Mouse (Mus musculus): Measurements from ENCODE around the gene Prkd2. TPM values are rescaled to one million over a fixed set of nuclear protein-coding genes. Genes with fewer than 3 reads are reported as not detected.
A peak's percentile ranks its signal among the peaks of the same experiment; 100 is the strongest.

Prkd2 gene
- polyA plus RNA-seq, 2 experiments = 1.8 to 2.5 TPM

DNA sequence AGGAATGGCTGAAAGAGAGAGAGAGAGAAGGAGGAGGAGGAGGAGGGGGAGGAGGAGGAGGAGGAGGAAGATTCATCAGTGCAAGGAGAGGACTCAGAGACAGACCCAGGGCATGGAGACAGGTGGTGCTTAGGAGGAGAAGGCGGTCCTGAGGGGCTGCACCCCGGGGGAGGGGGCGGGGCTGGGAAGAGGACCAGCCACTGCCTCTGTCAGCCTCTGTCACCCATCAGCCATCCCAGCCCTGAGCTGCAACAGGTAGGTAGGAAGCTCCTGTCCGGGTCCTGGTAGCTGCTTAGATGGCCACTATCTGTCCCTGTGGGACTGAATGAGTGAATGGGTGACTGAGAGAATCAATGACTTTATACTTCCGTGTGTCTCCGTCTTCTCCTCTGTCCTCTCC, 50.9 kb downstream of the Prkd2 start:
- no peak overlapping the region for H3K27ac ChIP-seq
- H3K27me3 ChIP-seq (ENCODE audit: control insufficient read depth, insufficient read depth, low read length) = peaks cover 42% of the 10 kb centered on the region
- 6% methylated on average over 6 of the region's 6 CpGs for WGBS (ENCODE audit: insufficient replicate concordance)
- TF ChIP-seq CTCF (IDR thresholded peaks at IDR 0.05; ENCODE audit: low read depth) (no peak), EP300 (IDR thresholded peaks at IDR 0.05; ENCODE audit: low read depth) (no peak)
- DNase-seq (ENCODE audit: low read depth in 3 of 3, low spot score in 3 of 3) (no peak), ATAC-seq (ENCODE audit: insufficient read depth) (no peak)
- H3K9ac ChIP-seq (replicated peaks) = no peak overlapping the region
- no peaks in the 10 kb centered on the region for H3K9me3 ChIP-seq (ENCODE audit: control insufficient read depth, low read length)
- no peak overlapping the region for H3K4me2 ChIP-seq (ENCODE audit: low read depth)
- no peak overlapping the region for H3K4me3 ChIP-seq (ENCODE audit: insufficient read depth in 1 of 2, low read depth in 2 of 2, low read length in 2 of 2)
- H3K36me3 ChIP-seq (replicated peaks; ENCODE audit: control insufficient read depth, insufficient read depth, low read depth) = no peaks in the 10 kb centered on the region
- H3K4me1 ChIP-seq (replicated peaks; ENCODE audit: control insufficient read depth in 2 of 2, insufficient read depth in 2 of 2, low read length in 1 of 2) = peaks cover 10 to 11% of the 10 kb centered on the region in 2 experiments

DNA sequence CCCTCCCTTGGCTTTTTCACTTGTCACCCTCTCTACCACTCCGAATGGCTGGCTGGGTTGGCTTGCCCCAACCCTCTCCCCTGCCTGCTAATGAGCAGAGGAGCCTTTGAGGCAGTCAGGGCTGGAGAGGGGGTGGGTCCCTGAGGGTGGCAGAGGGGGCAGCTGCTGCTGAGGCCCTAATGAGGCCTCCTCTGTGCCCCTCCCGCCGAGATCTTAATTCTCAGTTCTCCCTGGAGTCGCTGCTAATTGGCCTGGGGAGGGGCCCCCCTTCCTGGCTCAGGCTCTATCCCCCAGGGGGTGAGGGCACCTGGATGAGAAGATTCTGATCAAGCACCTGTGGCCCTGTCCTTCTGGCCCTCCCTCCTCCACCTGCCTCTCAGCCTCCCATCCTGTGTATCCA, 51.6 kb downstream of the Prkd2 start:
- Histone ChIP-seq H3K27me3 (ENCODE audit: control insufficient read depth, insufficient read depth, low read length) (peaks cover 42% of the 10 kb centered on the region), H3K36me3 (replicated peaks; ENCODE audit: control insufficient read depth, insufficient read depth, low read depth) (no peaks in the 10 kb centered on the region), H3K4me3 (ENCODE audit: insufficient read depth in 1 of 2, low read depth in 2 of 2, low read length in 2 of 2) (no peak overlapping the region), H3K4me2 (ENCODE audit: low read depth) (no peak overlapping the region), H3K9ac (replicated peaks) (no peak overlapping the region), H3K27ac (no peak overlapping the region), H3K9me3 (ENCODE audit: control insufficient read depth, low read length) (no peaks in the 10 kb centered on the region), H3K4me1 (replicated peaks; ENCODE audit: control insufficient read depth in 2 of 2, insufficient read depth in 2 of 2, low read length in 1 of 2) (peaks cover 10 to 11% of the 10 kb centered on the region in 2 experiments)
- 5% methylated on average over 4 of the region's 4 CpGs for WGBS (ENCODE audit: insufficient replicate concordance)
- ATAC-seq (ENCODE audit: insufficient read depth) (no peak), DNase-seq (ENCODE audit: low read depth in 3 of 3, low spot score in 3 of 3) (no peak)
- TF ChIP-seq EP300 (IDR thresholded peaks at IDR 0.05; ENCODE audit: low read depth) (no peak), CTCF (IDR thresholded peaks at IDR 0.05; ENCODE audit: low read depth) (no peak)

DNA sequence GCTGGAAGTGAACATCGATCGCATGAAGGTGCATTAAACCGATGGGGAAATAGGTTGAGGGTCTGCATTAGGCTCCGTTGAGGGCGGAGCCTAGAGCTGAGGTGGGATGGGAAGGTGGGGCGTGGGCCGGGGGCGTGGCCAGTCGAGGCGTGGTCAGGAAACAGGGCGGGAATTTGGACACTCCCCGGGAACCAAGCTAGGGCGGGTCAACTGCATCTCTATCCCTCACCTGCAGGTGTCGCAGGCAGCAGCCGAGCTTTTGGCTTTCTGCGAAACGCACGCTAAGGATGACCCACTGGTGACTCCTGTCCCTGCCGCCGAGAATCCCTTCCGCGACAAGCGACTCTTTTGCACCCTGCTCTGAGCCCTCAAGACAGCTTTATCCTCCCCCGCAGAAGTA, 52.3 kb downstream of the Prkd2 start:
- TF ChIP-seq EP300 (IDR thresholded peaks at IDR 0.05; ENCODE audit: low read depth) (no peak), CTCF (IDR thresholded peaks at IDR 0.05; ENCODE audit: low read depth) (peak; percentile 90)
- ATAC-seq (ENCODE audit: insufficient read depth) (peak; percentile 6; the same call in 1 of the 2 replicates), DNase-seq (ENCODE audit: low read depth in 3 of 3, low spot score in 3 of 3) (peak in 1 of 3 experiments; percentile 32)
- H3K9ac ChIP-seq (replicated peaks) = no peak overlapping the region
- peaks cover 10 to 11% of the 10 kb centered on the region in 2 experiments for H3K4me1 ChIP-seq (replicated peaks; ENCODE audit: control insufficient read depth in 2 of 2, insufficient read depth in 2 of 2, low read length in 1 of 2)
- peaks cover 42% of the 10 kb centered on the region for H3K27me3 ChIP-seq (ENCODE audit: control insufficient read depth, insufficient read depth, low read length)
- H3K4me2 ChIP-seq (ENCODE audit: low read depth) = peak overlapping the region; percentile 32
- no peaks in the 10 kb centered on the region for H3K36me3 ChIP-seq (replicated peaks; ENCODE audit: control insufficient read depth, insufficient read depth, low read depth)
- WGBS (ENCODE audit: insufficient replicate concordance) = 2% methylated on average over 24 of the region's 24 CpGs
- H3K9me3 ChIP-seq (ENCODE audit: control insufficient read depth, low read length) = no peaks in the 10 kb centered on the region
- no peak overlapping the region for H3K27ac ChIP-seq
- no peak overlapping the region for H3K4me3 ChIP-seq (ENCODE audit: insufficient read depth in 1 of 2, low read depth in 2 of 2, low read length in 2 of 2)

DNA sequence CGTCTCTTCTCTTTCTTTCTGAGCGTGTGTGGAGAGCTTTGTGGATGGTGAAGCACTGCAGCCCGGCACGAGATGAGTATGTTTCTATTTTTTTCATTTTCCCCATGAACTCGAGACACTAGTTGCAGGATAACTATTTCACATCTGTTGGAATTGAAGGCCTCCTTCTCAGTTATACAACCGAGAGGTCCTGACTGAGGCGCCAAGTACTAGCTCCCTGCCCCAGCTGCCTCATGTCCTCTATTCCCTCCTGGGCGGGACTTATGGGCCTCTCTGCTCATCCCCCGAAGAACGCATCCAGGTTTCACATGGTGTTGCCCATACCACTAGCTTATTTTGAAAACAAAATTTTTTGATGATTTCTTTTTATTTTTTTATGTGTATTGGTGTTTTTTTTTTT, 52.8 kb downstream of the Prkd2 start:
- ATAC-seq (ENCODE audit: insufficient read depth) (no peak), DNase-seq (ENCODE audit: low read depth in 3 of 3, low spot score in 3 of 3) (no peak)
- Histone ChIP-seq H3K4me2 (ENCODE audit: low read depth) (peak overlapping the region; percentile 32; the same call in 1 of the 2 replicates), H3K4me1 (replicated peaks; ENCODE audit: control insufficient read depth in 2 of 2, insufficient read depth in 2 of 2, low read length in 1 of 2) (peaks cover 11% of the 10 kb centered on the region in 2 experiments), H3K27me3 (ENCODE audit: control insufficient read depth, insufficient read depth, low read length) (peaks cover 39% of the 10 kb centered on the region), H3K9ac (replicated peaks) (no peak overlapping the region), H3K4me3 (ENCODE audit: insufficient read depth in 1 of 2, low read depth in 2 of 2, low read length in 2 of 2) (no peak overlapping the region), H3K9me3 (ENCODE audit: control insufficient read depth, low read length) (no peaks in the 10 kb centered on the region), H3K27ac (no peak overlapping the region), H3K36me3 (replicated peaks; ENCODE audit: control insufficient read depth, insufficient read depth, low read depth) (no peaks in the 10 kb centered on the region)
- 34% methylated on average over 10 of the region's 10 CpGs for WGBS (ENCODE audit: insufficient replicate concordance)
- TF ChIP-seq CTCF (IDR thresholded peaks at IDR 0.05; ENCODE audit: low read depth) (no peak), EP300 (IDR thresholded peaks at IDR 0.05; ENCODE audit: low read depth) (no peak)

DNA sequence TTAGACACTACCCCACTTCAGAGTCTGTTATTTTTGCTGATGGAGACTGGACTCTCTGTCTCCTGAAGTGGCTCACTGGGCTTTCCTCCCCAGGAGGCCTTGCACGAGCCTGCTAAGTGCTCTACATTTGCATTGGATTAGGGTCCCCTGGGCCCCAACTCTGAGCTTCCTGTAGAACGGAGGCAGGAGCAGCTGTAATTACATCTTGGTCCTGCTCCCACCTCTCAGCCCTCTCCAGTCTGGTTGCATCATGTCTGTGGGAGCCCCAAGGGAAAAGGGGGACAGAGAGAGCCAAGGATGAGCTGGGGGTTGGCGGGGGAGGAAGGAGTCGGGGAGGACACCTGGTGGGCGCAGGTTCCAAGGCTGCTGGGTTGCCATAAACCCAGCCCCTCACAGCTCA, 57.8 kb downstream of the Prkd2 start:
- TF ChIP-seq CTCF (IDR thresholded peaks at IDR 0.05; ENCODE audit: low read depth) = no peak
- no peak overlapping the region for H3K4me3 ChIP-seq (ENCODE audit: insufficient read depth in 1 of 2, low read depth in 2 of 2, low read length in 2 of 2)
- no peaks in the 10 kb centered on the region for H3K27me3 ChIP-seq (ENCODE audit: control insufficient read depth, insufficient read depth, low read length)
- peaks cover 0 to 14% of the 10 kb centered on the region in 2 experiments; a peak in 3 of 4 replicates for H3K4me1 ChIP-seq (replicated peaks; ENCODE audit: control insufficient read depth in 2 of 2, insufficient read depth in 2 of 2, low read length in 1 of 2)
- ATAC-seq (ENCODE audit: insufficient read depth) (no peak), DNase-seq (ENCODE audit: low read depth in 3 of 3, low spot score in 3 of 3) (no peak)
- 43% methylated on average over 5 of the region's 5 CpGs for WGBS (ENCODE audit: insufficient replicate concordance)
- no peak overlapping the region for H3K9ac ChIP-seq (replicated peaks)
- H3K27ac ChIP-seq = no peak overlapping the region
- no peaks in the 10 kb centered on the region for H3K36me3 ChIP-seq (replicated peaks; ENCODE audit: control insufficient read depth, insufficient read depth, low read depth)
- H3K9me3 ChIP-seq (ENCODE audit: control insufficient read depth, low read length) = no peaks in the 10 kb centered on the region
- no peak overlapping the region for H3K4me2 ChIP-seq (ENCODE audit: low read depth)
